Mouse (Mus musculus): ENCODE results near the gene Snx12.

- no peak for TF ChIP-seq FLI1 (IDR thresholded peaks at IDR 0.05; ENCODE audit: low read length)
- TF ChIP-seq GATA1 (IDR thresholded peaks at IDR 0.05; ENCODE audit: borderline replicate concordance, low read length): no peak
Measured at GRCm38 (mm10) chrX:101163278-101163677, 59.1 kb downstream of the Snx12 start.
